Comparison of ENCODE assay signal across 23 mouse cellular contexts in the genomic region with DNA sequence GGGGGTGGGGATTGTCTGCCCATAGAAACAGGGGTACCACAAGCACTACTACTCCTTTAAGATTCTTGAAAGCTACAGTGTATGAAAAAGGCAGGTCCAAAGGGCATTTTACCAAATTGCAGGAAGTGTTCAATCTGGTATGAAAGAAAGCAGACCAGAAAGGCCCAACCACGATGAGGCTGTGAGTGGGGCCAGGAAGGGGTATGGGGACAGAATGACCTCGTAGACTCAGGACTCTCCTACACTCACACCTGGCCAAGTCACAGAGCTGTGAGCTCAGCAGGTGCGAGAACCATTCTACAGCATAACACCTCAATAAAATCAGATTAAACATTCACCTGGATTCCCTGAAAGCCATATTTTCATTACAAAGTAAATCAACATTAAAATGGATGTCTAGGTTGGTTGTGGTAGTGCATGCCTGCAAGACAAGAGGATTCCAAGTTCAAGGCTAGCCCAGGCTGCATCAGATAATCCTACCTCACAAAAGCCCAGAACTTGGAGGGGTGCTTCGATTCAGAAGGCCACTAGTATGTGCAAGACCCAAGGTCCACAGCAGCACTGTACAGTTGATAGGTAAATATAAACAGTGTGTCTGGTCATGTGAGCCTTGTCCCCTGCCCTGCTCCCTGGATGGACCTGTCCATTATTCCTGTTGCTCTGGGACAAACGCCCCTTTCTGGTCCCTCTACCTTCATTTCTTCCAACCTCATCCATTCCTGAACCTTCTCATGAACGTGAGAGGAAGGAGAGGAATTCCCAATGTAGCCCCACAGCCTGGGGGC.
DNase-seq lines count a peak whose midpoint lies in the region; ATAC-seq and TF ChIP-seq lines count a peak whose summit lies in the region.
"Had no signal": no experiment of that assay in that cellular context is flagged by ENCODE, and none has a peak within 500 bp of the region (broad histone marks: within the 10 kb centered on the region; RNA-seq: fewer than 3 reads in every experiment).

No protein-coding gene starts in this region.

- no peak overlapping the region for H3K4me2 ChIP-seq in intestine, embryonic 15.5 days (replicated peaks)
- no peak overlapping the region for H3K4me2 ChIP-seq in liver, embryonic 16.5 days (ENCODE audit: low read depth, low read length)
- H3K4me2 ChIP-seq: forebrain, embryonic 13.5 days; heart, embryonic 15.5 days; limb, embryonic 13.5 days; lung, embryonic 14.5 days; neural tube, embryonic 12.5 days had no signal

- DNase-seq in kidney, adult 2 months: peak; percentile 19
- DNase-seq in kidney, adult 9 months: no peak
- DNase-seq in 416B (ENCODE audit: low read depth): peak; percentile 24
- no peak for DNase-seq in ovary, postnatal 36 days (ENCODE audit: low spot score)
- no peak for DNase-seq in cerebellum, postnatal 14 days
- DNase-seq: adrenal gland, postnatal 36 days; cerebellum, adult 18-20 months; cerebellum, postnatal 25 days; gastrocnemius, postnatal 14 days; kidney, adult 11 months; kidney, postnatal 36 days; lung, embryonic 14.5 days had no signal

- TF ChIP-seq POLR2A in kidney, adult 2 months (IDR thresholded peaks at IDR 0.05; ENCODE audit: low read depth, low read length): no peak

- H3K4me3 ChIP-seq in kidney, adult 2 months (ENCODE audit: insufficient read depth, low read depth, low read length): no peak overlapping the region
- H3K4me3 ChIP-seq in intestine, embryonic 15.5 days (replicated peaks): no peak overlapping the region
- H3K4me3 ChIP-seq in liver, embryonic 16.5 days (ENCODE audit: low read depth, low read length): no peak overlapping the region
- H3K4me3 ChIP-seq: forebrain, embryonic 13.5 days; heart, embryonic 10.5 days; heart, embryonic 15.5 days; layer of hippocampus, adult 2 months; limb, embryonic 13.5 days; midbrain, embryonic 10.5 days; myocyte; neural tube, embryonic 12.5 days had no signal

- no peaks in the 10 kb centered on the region for H3K9me3 ChIP-seq in intestine, embryonic 15.5 days
- H3K9me3 ChIP-seq in liver, embryonic 16.5 days (replicated peaks; ENCODE audit: control insufficient read depth, low read length): no peaks in the 10 kb centered on the region
- H3K9me3 ChIP-seq: forebrain, embryonic 13.5 days; heart, embryonic 10.5 days; heart, embryonic 15.5 days; limb, embryonic 13.5 days; midbrain, embryonic 10.5 days; neural tube, embryonic 12.5 days had no signal

- H3K27ac ChIP-seq in kidney, adult 2 months (ENCODE audit: insufficient read depth, low read depth, low read length): no peak overlapping the region
- H3K27ac ChIP-seq in intestine, embryonic 15.5 days: no peak overlapping the region
- H3K27ac ChIP-seq in liver, embryonic 16.5 days (ENCODE audit: low read length): no peak overlapping the region
- H3K27ac ChIP-seq: forebrain, embryonic 13.5 days; heart, embryonic 10.5 days; heart, embryonic 15.5 days; layer of hippocampus, adult 2 months; limb, embryonic 13.5 days; midbrain, embryonic 10.5 days; neural tube, embryonic 12.5 days had no signal

- 58% methylated on average over 6 of the region's 6 CpGs for WGBS in kidney, adult 2 months
- 62% methylated on average over 6 of the region's 6 CpGs for WGBS in intestine, embryonic 15.5 days
- 41% methylated on average over 6 of the region's 6 CpGs for WGBS in liver, embryonic 16.5 days (ENCODE audit: insufficient replicate concordance)

- peak; percentile 90 for ATAC-seq in intestine, embryonic 15.5 days
- peak; percentile 66 for ATAC-seq in liver, embryonic 16.5 days (ENCODE audit: low read depth)
- ATAC-seq: forebrain, embryonic 13.5 days; Patski had no signal

- no peak for TF ChIP-seq CTCF in kidney, adult 2 months (conservative IDR thresholded peaks at IDR 0.05; ENCODE audit: insufficient read depth, insufficient read length, low read depth, low read length)

- H3K9ac ChIP-seq in intestine, embryonic 15.5 days: no peak overlapping the region
- H3K9ac ChIP-seq in liver, embryonic 16.5 days (ENCODE audit: low read depth, low read length): no peak overlapping the region
- H3K9ac ChIP-seq: forebrain, embryonic 13.5 days; heart, embryonic 15.5 days; limb, embryonic 13.5 days; lung, embryonic 14.5 days; neural tube, embryonic 12.5 days had no signal

- H3K36me3 ChIP-seq in kidney, adult 2 months (ENCODE audit: control insufficient read depth, insufficient read depth, low read length): no peaks in the 10 kb centered on the region
- H3K36me3 ChIP-seq in intestine, embryonic 15.5 days: no peaks in the 10 kb centered on the region
- H3K36me3 ChIP-seq in liver, embryonic 16.5 days (ENCODE audit: control insufficient read depth, insufficient read depth): no peaks in the 10 kb centered on the region
- H3K36me3 ChIP-seq: heart, embryonic 10.5 days; heart, embryonic 15.5 days; limb, embryonic 13.5 days; midbrain, embryonic 10.5 days; neural tube, embryonic 12.5 days had no signal

- H3K4me1 ChIP-seq in kidney, adult 2 months (ENCODE audit: control insufficient read depth, insufficient read depth, low read length): no peaks in the 10 kb centered on the region
- peaks cover 3% of the 10 kb centered on the region; the same call in 1 of the 2 replicates for H3K4me1 ChIP-seq in intestine, embryonic 15.5 days (replicated peaks)
- peaks cover 3% of the 10 kb centered on the region for H3K4me1 ChIP-seq in liver, embryonic 16.5 days (ENCODE audit: control insufficient read depth, low read depth, low read length)
- H3K4me1 ChIP-seq: midbrain, embryonic 10.5 days; neural tube, embryonic 12.5 days had no signal

- no peaks in the 10 kb centered on the region for H3K27me3 ChIP-seq in kidney, adult 2 months (replicated peaks; ENCODE audit: control insufficient read depth, insufficient read depth, low read length)
- no peaks in the 10 kb centered on the region for H3K27me3 ChIP-seq in intestine, embryonic 15.5 days (replicated peaks)
- no peaks in the 10 kb centered on the region for H3K27me3 ChIP-seq in liver, embryonic 16.5 days (ENCODE audit: control insufficient read depth, insufficient read depth, low read depth, low read length)
- H3K27me3 ChIP-seq: forebrain, embryonic 13.5 days; heart, embryonic 15.5 days; limb, embryonic 13.5 days; neural tube, embryonic 12.5 days; Patski had no signal

Comparison
In these comparisons a context has a peak if more than half of its experiments do, and no peak if none do; other contexts are left out.
1. DNase-seq: peak in kidney, adult 2 months (single experiment) and 416B (single experiment); none in kidney, adult 9 months (single experiment), ovary, postnatal 36 days (single experiment) and cerebellum, postnatal 14 days (0 of 2).